Mouse (Mus musculus): ENCODE measurements around the gene Mup12.
"Not testable (repeated sequence)": the region's sequence is repeated elsewhere in the genome, so short reads cannot be mapped to it uniquely, and the experiment has no call there.

Mup12 gene

GRCm38 (mm10) chr4:60741226-60741625 lies at the start of gene Mup12:
Mup12 (minus strand) TSS chr4:60741326.
- not testable (repeated sequence) for DNase-seq
